Mouse (Mus musculus): ENCODE measurements around the gene Card9. TPM values are rescaled to one million over a fixed set of nuclear protein-coding genes. Genes with fewer than 3 reads are reported as not detected.

Card9 gene
- polyA plus RNA-seq (2015; fragmentation: Nextera tagmentation; extraction: Ambion mirVana), result 0.67 and 1.5 TPM in 2 replicates

- Histone ChIP-seq H3K9me3 (no peaks in the 10 kb centered on the region), H3K9ac (no peak within 1 kb of the TSS), H3K27me3 (no peaks in the 10 kb centered on the region), H3K36me3 (peaks cover 34% of the 10 kb centered on the region), H3K4me1 (no peaks in the 10 kb centered on the region), H3K27ac (no peak within 1 kb of the TSS), H3K4me2 (replicated peaks) (no peak within 1 kb of the TSS), H3K4me3 (no peak within 1 kb of the TSS)
- no peak for ATAC-seq (ENCODE audit: low FRiP score, low read depth)
- 45% methylated on average over 3 of the region's 3 CpGs for WGBS
Observed at GRCm38 (mm10) chr2:26360772-26361171, at the start of gene Card9. Gene Card9 (minus strand): TSS chr2:26360918.

- no peak overlapping the region for H3K4me3 ChIP-seq
- H3K4me2 ChIP-seq (replicated peaks), result no peak overlapping the region
- no peaks in the 10 kb centered on the region for H3K9me3 ChIP-seq
- peaks cover 68% of the 10 kb centered on the region for H3K36me3 ChIP-seq
- H3K4me1 ChIP-seq, result peaks cover 33% of the 10 kb centered on the region
- no peak overlapping the region for H3K9ac ChIP-seq
- no peak for ATAC-seq (ENCODE audit: low FRiP score, low read depth)
- H3K27me3 ChIP-seq, result no peaks in the 10 kb centered on the region
- no peak overlapping the region for H3K27ac ChIP-seq
- WGBS, result 81% methylated on average over 5 of the region's 5 CpGs
Observed at GRCm38 (mm10) chr2:26410091-26410490, 49.4 kb upstream of the Card9 start.

- peak overlapping the region; percentile 93 for H3K4me3 ChIP-seq
- H3K9ac ChIP-seq, result no peak overlapping the region
- H3K4me2 ChIP-seq (replicated peaks), result peak overlapping the region; percentile 97
- no peaks in the 10 kb centered on the region for H3K9me3 ChIP-seq
- no peaks in the 10 kb centered on the region for H3K27me3 ChIP-seq
- peaks cover 33% of the 10 kb centered on the region for H3K4me1 ChIP-seq
- WGBS, result 58% methylated on average over 3 of the region's 3 CpGs
- H3K36me3 ChIP-seq, result peaks cover 63% of the 10 kb centered on the region
- H3K27ac ChIP-seq, result no peak overlapping the region
- peak; percentile 25; the same call in 1 of the 2 replicates for ATAC-seq (ENCODE audit: low FRiP score, low read depth)
Observed at GRCm38 (mm10) chr2:26409362-26409761, 48.6 kb upstream of the Card9 start.

GRCm38 (mm10) chr2:26408515-26409356, 48.0 kb upstream of the Card9 start, which contains the start of gene Inpp5e:
Gene Inpp5e (minus strand): TSS chr2:26409203.
- no peaks in the 10 kb centered on the region for H3K27me3 ChIP-seq
- no peaks in the 10 kb centered on the region for H3K9me3 ChIP-seq
- H3K36me3 ChIP-seq, result peaks cover 57% of the 10 kb centered on the region
- 1% methylated on average over 57 of the region's 57 CpGs for WGBS
- H3K4me2 ChIP-seq (replicated peaks), result peak within 1 kb of the TSS; percentile 97
- H3K4me1 ChIP-seq, result peaks cover 33% of the 10 kb centered on the region
- H3K4me3 ChIP-seq, result peak within 1 kb of the TSS; percentile 93
- peak; percentile 96 for ATAC-seq (ENCODE audit: low FRiP score, low read depth)
- H3K27ac ChIP-seq, result peak within 1 kb of the TSS; percentile 72
- H3K9ac ChIP-seq, result peak within 1 kb of the TSS; percentile 95

GRCm38 (mm10) chr2:26403306-26403705, 42.6 kb upstream of the Card9 start:
- peaks cover 32% of the 10 kb centered on the region for H3K4me1 ChIP-seq
- WGBS, result 75% methylated on average over 8 of the region's 8 CpGs
- no peaks in the 10 kb centered on the region for H3K27me3 ChIP-seq
- no peak overlapping the region for H3K4me2 ChIP-seq (replicated peaks)
- H3K27ac ChIP-seq, result no peak overlapping the region
- H3K9ac ChIP-seq, result no peak overlapping the region
- no peak overlapping the region for H3K4me3 ChIP-seq
- no peaks in the 10 kb centered on the region for H3K9me3 ChIP-seq
- peaks cover 55% of the 10 kb centered on the region for H3K36me3 ChIP-seq
- ATAC-seq (ENCODE audit: low FRiP score, low read depth), result no peak

GRCm38 (mm10) chr2:26402265-26402664, 41.5 kb upstream of the Card9 start:
- Histone ChIP-seq H3K4me2 (replicated peaks) (no peak overlapping the region), H3K9me3 (no peaks in the 10 kb centered on the region), H3K27me3 (no peaks in the 10 kb centered on the region), H3K4me1 (peaks cover 21% of the 10 kb centered on the region), H3K36me3 (peaks cover 65% of the 10 kb centered on the region), H3K4me3 (no peak overlapping the region), H3K27ac (no peak overlapping the region), H3K9ac (no peak overlapping the region)
- no peak for ATAC-seq (ENCODE audit: low FRiP score, low read depth)
- 80% methylated on average over 1 of the region's 1 CpGs for WGBS

- no peak for ATAC-seq (ENCODE audit: low FRiP score, low read depth)
- peaks cover 68% of the 10 kb centered on the region for H3K36me3 ChIP-seq
- H3K9me3 ChIP-seq, result no peaks in the 10 kb centered on the region
- no peak overlapping the region for H3K27ac ChIP-seq
- 91% methylated on average over 4 of the region's 4 CpGs for WGBS
- no peaks in the 10 kb centered on the region for H3K27me3 ChIP-seq
- H3K9ac ChIP-seq, result no peak overlapping the region
- H3K4me2 ChIP-seq (replicated peaks), result no peak overlapping the region
- no peak overlapping the region for H3K4me3 ChIP-seq
- peaks cover 9% of the 10 kb centered on the region for H3K4me1 ChIP-seq
Observed at GRCm38 (mm10) chr2:26401023-26401422, 40.3 kb upstream of the Card9 start.

- H3K4me1 ChIP-seq, result peaks cover 2% of the 10 kb centered on the region; the same call in 1 of the 2 replicates
- no peak overlapping the region for H3K27ac ChIP-seq
- WGBS, result 90% methylated on average over 5 of the region's 5 CpGs
- H3K9me3 ChIP-seq, result no peaks in the 10 kb centered on the region
- no peak for ATAC-seq (ENCODE audit: low FRiP score, low read depth)
- H3K27me3 ChIP-seq, result no peaks in the 10 kb centered on the region
- no peak overlapping the region for H3K9ac ChIP-seq
- H3K4me2 ChIP-seq (replicated peaks), result no peak overlapping the region
- no peak overlapping the region for H3K4me3 ChIP-seq
- H3K36me3 ChIP-seq, result peaks cover 68% of the 10 kb centered on the region
Observed at GRCm38 (mm10) chr2:26400296-26400695, 39.6 kb upstream of the Card9 start.

- Histone ChIP-seq H3K36me3 (peaks cover 75% of the 10 kb centered on the region), H3K4me2 (replicated peaks) (no peak overlapping the region), H3K4me3 (no peak overlapping the region), H3K4me1 (no peaks in the 10 kb centered on the region), H3K27me3 (no peaks in the 10 kb centered on the region), H3K27ac (no peak overlapping the region), H3K9me3 (no peaks in the 10 kb centered on the region), H3K9ac (no peak overlapping the region)
- no peak for ATAC-seq (ENCODE audit: low FRiP score, low read depth)
- 93% methylated on average over 5 of the region's 5 CpGs for WGBS
Observed at GRCm38 (mm10) chr2:26399647-26400046, 38.9 kb upstream of the Card9 start.

DNA sequence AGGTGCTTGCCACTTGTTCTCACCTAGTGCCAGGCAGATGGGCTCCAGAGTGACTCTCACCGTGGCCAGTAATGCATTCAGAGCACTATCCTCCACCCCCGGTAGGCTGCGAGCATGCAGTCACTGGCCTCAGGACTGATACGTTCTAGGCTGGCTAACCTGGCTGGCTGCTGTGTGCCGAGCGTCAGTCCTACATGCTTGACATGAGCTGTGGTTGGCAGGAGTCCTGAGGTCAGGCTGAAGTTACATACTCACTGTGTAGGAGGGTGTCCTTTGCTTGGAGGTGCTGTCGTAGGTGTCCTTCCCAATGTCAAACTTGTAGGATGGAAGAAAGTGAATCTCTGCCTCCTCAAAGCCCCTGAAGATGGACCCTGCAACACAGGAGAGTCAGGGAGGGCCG, 38.3 kb upstream of the Card9 start:
- no peak for ATAC-seq (ENCODE audit: low FRiP score, low read depth)
- Histone ChIP-seq H3K36me3 (peaks cover 82% of the 10 kb centered on the region), H3K27me3 (no peaks in the 10 kb centered on the region), H3K4me1 (no peaks in the 10 kb centered on the region), H3K27ac (no peak overlapping the region), H3K9me3 (no peaks in the 10 kb centered on the region), H3K9ac (no peak overlapping the region), H3K4me3 (no peak overlapping the region), H3K4me2 (replicated peaks) (no peak overlapping the region)
- WGBS, result 89% methylated on average over 8 of the region's 8 CpGs

DNA sequence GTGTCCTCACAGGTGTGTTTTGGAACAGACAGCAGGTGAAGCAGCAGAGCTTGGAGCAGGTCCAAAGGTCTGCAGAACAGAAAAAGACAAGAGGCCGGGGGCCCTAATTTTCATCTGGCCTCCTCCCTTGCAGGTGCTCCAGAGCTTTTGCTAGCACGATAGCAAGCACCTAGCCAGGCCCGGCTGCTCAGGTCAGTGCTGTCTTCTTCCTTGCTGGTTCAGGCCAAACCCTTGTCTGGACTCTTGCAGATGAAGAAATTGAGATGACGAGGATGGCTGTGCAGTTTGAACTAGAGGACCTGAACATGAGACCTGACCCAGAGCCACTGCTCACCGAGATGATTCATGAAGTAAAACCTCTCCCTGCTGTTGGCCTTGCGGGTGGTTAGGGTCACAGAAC, 30.9 kb upstream of the Card9 start:
- 90% methylated on average over 6 of the region's 6 CpGs for WGBS
- no peak overlapping the region for H3K4me3 ChIP-seq
- H3K27me3 ChIP-seq, result no peaks in the 10 kb centered on the region
- peaks cover 19% of the 10 kb centered on the region for H3K4me1 ChIP-seq
- no peaks in the 10 kb centered on the region for H3K9me3 ChIP-seq
- peaks cover 76% of the 10 kb centered on the region for H3K36me3 ChIP-seq
- ATAC-seq (ENCODE audit: low FRiP score, low read depth), result no peak
- no peak overlapping the region for H3K4me2 ChIP-seq (replicated peaks)
- H3K9ac ChIP-seq, result 0 out of 2 replicates have a peak overlapping the region, but pooled peaks have one; percentile 31
- H3K27ac ChIP-seq, result no peak overlapping the region

DNA sequence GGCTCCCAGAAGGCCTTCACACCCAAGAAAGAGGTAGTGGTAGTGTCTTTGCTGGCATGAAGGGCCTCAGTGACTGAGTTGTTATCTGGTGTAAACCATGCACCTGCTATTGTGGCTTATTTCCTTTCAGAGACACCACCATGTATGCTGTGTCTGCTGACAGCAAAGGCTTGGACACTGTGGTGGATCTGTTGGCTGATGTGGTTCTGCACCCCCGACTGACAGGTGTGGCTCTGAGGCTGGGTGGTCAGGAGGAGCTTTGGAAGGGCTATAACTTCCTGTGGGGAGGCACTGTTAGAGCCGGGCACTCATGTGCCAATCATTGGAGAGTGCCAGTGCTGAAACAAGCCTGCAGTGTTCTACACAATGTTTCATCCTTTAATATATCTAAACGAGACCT, 30.2 kb upstream of the Card9 start:
- peaks cover 19% of the 10 kb centered on the region for H3K4me1 ChIP-seq
- no peak for ATAC-seq (ENCODE audit: low FRiP score, low read depth)
- no peaks in the 10 kb centered on the region for H3K27me3 ChIP-seq
- no peak overlapping the region for H3K4me2 ChIP-seq (replicated peaks)
- no peak overlapping the region for H3K4me3 ChIP-seq
- H3K36me3 ChIP-seq, result peaks cover 76% of the 10 kb centered on the region
- no peaks in the 10 kb centered on the region for H3K9me3 ChIP-seq
- H3K27ac ChIP-seq, result no peak overlapping the region
- WGBS, result 85% methylated on average over 3 of the region's 3 CpGs
- no peak overlapping the region for H3K9ac ChIP-seq
